Mouse (Mus musculus): Measurements from ENCODE around the gene Cdk8.
"Not testable (repeated sequence)": the region's sequence is repeated elsewhere in the genome, so short reads cannot be mapped to it uniquely, and the experiment has no call there.

Cdk8 gene

DNA sequence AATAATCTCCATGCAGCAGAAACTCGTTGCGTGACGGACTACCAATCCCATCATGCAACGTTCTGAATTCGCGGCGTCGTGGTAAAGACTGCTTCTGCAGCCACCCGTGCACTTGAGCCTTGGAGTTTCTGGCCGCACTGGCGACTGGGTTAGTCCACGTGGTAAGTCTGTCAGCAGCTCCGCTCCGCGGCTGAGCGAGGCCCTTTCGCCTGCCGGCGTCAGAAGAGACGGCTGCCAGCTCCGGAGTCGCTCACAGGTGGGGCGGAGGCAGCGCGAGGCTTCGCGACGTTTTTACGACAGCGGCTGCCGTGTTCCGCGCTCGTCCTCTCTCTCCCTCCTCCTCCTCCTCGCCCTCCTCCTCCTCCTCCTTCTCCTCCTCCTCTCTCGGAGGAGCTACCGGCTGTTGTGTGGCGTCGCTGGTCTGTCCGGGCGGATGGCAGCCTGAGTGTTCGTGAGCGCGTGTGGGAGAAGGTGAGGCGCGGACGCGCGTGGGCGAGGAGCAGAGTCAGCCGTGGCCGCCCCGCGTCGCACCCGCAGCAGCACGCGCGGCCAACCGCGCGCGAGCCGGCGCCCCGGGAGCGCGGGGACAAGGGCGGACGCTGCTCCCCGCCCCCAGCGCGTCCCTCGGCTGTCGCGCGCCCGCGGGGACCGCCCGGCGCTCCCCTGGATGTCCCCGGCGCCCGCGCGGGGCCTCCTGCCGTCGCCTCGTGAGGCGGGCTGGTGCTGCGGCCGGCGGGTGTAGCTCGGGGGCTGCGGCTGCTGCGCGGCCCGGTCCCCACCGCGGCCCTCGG is at the start of gene Cdk8:
TSS of gene Cdk8 (plus strand) at position 367 of the 791 bp plus-strand sequence.
- DNase-seq = peak; percentile 91

DNA sequence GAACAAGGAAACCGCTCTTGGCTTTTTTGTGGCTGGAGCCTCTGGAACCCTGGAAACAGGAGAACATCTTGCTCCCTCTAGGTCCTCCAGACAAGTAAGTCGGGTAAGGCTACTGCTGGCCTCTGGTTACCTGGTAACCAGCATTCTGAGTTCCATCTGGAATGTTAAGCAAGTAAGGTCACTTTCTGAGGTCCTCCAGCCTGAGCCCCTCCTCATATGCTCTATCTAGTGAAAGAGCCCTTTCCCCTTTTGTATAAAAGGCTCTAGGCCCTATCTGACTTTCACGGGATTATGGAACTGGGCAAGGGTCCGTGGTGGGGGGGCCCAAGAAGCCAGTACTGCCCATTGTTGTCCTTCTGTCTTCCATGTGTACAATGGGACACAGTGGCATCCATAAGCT is 45.8 kb upstream of the Cdk8 start, which contains the start of gene 1700001J03Rik:
TSS of gene 1700001J03Rik (minus strand) at position 101 of the 400 bp plus-strand sequence.
- not testable (repeated sequence) for DNase-seq

DNA sequence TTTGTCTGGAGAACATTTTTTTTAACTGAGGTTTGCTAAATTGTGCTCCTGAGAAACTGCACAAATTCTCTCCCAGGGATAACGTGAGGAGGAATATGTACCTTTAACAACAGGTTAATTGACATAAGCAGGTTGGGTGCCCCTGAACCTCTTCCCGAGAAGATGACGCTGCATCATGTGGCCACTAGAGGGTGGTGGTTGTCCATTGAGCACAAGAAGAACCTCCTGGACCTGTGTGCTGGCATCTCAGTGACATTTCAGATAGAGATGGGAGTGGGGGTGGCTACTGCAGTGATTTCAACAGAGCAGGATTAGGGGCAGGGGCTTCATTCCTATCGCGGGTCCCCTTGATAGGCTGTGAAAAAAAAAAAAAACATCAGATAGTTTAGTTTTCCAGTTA is 43.6 kb upstream of the Cdk8 start:
- DNase-seq = peak; percentile 79

DNA sequence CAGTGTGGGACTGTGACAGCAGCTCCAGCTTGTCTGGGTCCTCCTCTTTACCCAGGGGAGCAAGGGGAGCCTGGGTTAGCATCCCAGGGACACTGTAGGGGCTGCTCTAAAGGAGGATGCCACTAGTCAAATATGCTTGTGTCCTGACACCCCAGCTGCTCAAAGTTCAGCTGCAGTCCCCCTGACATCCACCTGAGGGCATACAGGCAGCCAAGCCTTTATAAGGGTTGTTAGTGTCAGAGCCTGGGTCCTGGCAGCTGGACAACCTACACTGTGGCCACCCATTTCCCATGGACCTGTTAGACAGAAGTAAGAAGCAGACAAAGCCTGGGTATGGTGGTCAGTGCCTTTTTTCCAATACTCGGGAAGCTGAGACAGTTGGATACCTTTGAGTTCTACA is 42.9 kb upstream of the Cdk8 start:
- DNase-seq = no peak

DNA sequence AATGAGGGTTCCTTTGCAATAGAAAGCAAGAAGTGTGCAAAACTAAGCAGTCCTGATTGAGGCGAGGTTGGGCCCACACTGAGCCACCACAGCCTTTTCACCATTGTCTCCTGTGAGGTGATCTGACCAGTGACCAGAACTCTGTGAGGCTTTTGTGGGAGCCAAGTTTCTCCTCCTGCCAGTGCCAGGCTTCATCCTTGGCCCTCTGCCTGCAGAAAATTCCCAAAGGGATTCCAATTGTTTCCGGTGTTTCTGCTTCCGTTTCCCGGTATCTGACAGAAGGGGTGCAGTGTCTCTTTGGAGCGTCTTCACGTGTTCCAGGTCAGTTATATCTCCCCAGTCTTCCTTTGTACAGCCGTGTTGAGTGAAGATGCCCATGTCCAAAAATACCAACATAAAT is 42.3 kb upstream of the Cdk8 start:
- DNase-seq = peak; percentile 45

DNA sequence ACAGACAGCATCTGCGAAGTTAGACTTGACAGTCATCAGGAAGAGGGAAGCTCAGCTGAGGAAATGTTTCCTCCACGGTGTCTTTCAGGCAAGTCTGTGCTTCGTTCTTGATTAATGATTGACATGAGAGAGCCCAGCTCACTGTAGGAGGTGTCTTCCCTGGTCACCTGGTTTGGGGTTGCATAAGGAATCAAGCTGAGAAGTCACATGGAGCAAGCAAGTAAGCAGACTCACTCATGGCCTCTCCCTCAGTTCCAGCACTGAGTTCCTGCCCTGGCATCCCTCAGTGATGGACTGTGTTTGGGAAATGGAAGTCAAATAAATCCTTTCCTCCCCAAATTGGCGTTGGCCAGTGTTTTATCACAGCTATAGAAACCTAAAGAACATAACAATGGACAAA is 40.9 kb upstream of the Cdk8 start:
- DNase-seq = peak; percentile 41

DNA sequence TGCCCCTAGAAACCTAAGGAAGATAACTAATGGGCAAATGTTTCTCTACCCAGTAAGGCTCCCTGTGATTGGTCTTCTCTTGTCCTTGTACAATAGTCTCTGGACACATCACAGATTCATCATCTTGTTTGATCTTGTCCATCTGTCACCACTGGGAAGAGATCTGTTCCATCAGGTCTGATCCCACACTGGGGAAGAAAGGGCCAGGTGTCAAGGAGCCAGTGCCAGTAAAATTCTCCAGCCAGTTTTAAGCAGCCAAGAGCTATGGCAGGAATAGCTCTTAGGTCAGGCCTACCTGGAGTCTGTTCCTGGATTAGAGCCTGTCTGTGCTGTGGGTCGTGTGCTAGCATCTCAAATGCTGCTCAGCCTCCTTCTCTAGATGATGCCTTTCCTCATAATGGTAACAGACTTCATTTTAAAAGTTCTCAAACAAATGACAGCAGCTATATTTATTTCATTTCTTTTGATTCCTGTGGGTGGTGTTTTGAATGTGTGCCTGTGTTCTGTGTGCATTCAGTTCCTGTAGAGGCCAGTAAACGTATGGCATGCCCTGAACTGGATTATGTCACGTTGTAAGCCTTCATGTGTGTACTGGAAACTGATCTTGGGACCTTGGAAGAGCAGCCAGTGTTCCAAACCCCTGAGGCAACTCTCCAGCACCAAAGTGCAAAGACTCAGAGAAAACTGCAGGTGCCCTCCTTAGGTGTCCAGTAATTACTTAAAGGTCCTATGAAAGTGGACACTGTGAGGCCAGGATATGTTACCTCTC is 40.3 kb upstream of the Cdk8 start:
- DNase-seq = peak; percentile 80

DNA sequence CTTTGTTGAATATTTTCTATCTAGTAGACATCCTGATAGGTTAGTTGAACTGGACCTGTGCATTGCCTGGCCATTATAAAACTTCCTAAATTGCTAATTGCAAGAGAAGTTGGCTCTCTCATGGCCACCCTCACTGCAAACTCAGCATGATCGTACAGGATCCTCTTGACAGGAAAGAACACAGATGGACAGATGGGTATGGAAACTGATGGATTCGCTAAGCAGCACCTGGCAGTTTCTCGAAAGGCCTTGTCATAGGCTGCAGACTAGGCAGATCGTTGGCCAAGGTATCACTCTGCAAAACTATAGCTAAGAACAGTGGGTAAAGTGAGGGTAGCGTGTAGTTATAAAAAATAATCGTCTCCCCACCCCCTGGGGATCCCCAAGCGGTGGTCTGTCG is 37.7 kb upstream of the Cdk8 start:
- no peak for DNase-seq

DNA sequence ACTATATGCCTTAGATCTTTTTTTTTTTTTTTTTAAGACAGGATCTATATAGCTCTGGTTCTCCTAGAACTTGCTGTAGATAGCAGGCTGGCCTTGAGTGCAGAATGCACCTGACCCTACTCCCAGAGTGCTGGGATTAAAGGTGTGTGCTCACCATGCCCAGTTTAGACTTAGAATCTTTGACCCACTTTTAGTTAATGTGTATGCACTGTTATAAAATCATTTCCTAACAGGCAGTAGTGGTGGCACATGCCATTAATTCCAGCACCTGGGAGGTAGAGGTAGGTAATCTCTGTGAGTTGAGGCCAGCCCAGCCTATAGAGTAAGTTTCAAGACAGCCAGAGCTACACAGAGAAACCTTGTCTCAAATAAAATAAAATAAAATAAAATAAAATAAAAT is 32.0 kb upstream of the Cdk8 start:
- DNase-seq = no peak

DNA sequence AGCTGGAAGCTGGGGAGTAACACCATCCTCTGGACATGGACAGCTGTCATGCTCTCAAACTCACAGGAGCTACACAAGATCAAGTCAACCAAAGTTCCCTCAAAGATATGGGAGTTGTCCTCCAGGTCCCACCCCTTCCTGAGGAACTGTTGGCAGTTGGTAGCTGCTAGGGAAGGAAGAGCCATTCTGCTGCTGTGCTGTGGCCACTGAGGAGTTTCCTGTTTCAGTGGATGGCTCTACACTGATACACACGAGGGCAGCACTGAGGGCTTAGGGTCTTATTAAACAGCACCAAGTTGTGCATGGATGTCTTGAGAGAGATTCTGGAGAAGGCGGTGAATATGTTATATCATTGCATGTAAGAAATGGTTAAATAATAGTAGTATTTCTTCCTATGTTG is 31.5 kb upstream of the Cdk8 start:
- DNase-seq = no peak

DNA sequence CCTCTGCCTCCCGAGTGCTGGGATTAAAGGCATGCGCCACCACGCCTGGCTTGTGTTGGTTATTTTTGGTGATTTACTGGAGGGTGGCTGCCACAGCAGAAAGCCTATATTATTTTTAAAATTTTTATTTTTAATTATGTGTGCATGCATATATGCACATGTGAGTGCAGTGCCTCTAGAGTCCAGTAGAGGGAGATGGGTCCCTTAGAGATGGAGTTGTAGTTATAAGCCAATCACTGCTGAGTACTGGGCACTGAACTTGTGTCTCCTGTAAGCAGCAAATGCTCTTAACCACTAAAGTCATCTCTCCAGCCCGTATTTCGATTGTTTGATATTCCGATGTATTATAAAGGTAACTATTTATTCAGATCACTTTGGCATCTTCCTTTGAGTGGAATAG is 30.4 kb upstream of the Cdk8 start:
- no peak for DNase-seq

DNA sequence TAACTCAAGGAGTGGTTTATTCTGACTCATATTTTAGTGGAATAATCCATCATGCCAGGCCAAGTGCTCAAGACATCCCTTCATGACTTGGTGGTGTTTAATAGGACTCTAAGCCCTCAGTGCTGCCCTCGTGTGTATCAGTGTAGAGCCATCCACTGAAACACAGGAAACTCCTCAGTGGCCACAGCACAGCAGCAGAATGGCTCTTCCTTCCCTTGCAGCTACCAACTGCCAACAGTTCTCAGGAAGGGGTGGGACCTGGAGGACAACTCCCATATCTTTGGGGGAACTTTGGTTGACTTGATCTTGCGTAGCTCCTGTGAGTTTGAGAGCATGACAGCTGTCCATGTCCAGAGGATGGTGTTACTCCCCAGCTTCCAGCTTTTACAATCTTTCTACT is 27.1 kb upstream of the Cdk8 start:
- no peak for DNase-seq

DNA sequence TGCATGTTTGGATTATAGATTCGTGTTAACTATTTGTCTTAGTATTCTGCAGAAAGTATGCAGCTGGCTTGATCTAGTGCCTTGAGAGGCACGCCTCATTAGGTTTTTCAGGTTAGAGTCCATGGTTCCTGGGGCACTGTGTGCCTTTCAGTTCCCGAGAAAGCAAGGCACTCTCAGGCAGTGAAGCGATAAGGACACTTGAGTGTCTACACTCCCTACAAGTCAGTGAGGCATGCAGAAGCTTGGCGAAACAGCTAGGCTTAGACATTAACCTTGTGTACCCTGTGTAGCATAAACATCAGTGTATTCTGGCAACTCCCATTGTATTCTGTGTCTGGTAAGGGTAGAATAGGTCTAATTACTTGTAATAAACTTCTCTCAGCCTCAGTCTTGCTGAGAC is 25.5 kb upstream of the Cdk8 start:
- DNase-seq = no peak

DNA sequence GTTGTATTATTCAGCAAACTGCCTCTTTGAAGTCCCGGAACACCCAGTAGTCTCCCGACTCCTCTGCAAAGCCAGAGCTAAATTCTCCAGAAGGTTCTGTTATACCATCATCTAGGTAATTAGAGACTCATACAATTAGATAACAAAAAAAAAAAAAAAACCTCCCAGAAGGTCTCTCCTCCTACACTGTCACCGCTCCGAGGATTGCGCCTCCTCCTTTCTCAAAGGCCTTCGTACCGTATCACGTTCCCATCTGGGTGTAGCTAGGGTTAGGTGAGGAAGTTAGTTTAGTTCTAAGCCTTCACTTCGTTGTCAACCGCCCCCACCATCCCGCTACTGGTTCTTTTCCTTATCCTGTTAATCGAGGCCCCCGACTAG is 10.5 kb upstream of the Cdk8 start:
- DNase-seq = no peak

DNA sequence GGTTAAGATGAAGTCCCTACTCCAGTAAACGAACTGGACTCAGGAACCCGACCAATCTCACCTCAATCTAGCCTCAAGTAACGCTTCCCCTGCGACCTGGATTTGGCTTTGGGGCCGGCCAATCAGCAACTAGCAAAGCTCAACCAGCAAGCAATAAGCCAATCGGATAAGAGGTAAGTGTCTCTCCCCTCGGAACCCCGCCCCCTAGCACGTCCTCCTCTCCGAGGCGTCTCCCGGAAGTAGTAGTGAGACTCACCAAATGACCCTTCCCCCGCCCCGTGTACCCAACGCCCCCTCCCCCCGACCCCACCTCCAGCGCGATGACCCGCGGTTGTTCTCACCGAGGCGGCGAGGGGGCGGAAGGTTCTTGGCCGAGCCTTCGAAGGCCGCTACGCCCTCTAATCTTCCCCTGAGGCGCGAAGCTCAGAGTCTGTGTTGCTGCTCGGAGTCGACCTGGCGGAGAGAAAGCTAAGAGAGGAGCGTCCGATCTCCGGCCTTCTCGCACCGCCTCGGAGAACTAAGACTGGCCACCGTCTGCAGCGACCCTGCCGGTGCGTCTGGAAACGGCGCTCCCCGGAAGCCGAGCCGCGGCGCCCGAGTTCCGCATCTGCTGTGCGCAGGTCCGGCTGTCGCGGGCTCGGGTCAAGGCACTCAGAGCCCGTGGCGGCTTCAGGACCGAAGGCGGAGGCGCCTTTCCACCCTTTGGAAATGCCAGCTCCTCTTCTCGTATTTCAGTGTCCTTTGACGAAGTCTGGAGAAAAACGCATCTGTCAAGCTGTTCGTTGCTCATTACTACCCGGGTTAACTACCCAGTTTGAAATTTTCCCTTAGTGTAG is 9.9 kb upstream of the Cdk8 start, which contains the start of gene Rnf6:
TSS of gene Rnf6 (minus strand) at position 677 of the 836 bp plus-strand sequence.
- peak; percentile 89 for DNase-seq

DNA sequence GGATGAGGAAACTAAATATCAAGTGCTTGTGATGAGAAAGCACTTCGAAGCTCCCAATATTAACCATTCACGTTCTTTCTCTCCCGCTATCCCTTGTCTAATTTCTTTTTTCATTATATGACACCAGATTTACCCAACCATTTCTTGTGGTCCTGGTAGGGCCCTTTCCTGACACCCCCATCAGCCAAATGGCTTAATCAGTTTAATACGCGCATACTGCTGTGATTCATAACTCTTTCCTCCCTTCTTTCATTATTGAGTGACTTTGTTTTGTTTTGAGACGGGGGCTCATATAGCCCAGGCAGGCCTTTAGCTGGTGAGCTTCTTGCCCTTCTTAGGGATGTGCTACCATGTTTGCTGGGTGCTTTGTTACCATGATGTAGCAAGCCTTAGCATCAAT is 9.3 kb upstream of the Cdk8 start:
- no peak for DNase-seq

DNA sequence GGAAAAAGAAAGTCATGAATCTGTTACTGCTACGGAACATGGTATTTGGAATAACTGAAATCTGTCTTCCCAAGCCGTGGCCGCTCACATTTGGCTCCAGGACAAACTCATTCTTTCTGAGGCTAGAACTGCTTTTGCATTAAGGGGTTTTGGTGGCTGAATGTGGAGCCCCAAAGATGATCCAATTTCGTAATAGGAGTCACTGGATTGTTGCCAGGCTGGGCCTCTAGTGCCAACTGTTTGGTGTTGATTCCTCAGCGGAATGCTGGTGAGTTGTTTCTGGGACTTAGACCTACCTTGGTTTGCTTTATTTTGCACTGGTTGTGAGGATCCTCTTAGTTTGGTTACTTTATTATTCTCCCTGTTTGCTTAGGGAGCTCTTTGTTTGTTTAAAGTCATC is 7.2 kb upstream of the Cdk8 start:
- no peak for DNase-seq

DNA sequence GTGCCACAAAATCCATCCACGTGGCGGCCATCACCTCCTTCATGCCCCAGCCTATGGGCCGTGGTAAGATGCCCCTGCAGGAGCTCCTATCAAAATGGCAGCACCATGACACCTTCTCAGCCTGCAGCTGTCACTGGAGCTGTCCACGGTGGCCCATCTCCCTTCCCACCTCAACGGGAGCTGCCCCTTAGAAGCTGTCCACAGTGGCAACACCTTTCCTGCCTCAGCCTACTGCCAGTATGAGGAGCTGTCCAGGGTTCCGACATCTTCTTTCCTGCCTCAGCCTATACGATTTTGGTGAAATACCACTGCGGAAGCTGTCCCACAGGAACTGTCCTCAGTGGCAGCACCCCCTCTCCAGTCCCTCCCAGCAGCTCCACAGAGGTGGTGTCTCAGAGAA is 3.5 kb upstream of the Cdk8 start:
- DNase-seq = no peak

DNA sequence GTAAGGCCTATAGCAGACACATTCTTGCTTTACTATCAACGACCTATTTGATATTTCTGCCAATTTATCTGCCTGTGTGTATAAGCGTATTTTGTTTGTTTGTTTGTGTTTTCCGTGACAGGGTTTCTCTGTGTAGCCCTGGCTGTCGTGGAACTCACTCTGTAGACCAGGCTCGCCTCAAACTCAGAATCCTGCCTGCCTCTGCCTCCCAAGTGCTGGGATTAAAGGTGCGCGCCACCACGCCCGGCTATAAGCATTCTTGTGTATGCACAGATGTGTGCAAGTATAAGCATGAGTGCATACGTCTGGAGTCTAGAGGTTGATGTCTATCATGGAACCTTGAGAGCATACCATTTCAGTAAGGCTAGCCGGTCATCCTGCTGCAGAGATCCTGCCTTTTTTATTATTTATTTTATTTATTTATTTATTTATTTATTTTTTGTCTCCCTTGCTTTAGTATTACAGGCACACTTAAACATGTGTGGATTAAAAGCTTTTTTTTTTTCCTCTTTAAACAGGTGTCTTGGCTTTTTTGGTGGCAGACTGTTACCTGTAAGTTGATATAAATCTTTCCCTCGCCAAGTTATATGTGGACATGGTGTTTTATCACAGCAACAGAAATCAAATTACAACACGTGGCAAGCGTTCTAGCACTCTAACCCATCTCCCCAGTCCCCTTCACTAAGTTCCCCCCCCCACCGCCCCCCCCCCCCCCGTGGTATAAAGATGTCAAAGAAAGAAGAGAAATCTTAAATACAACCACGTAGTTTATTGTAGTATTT is 970 bp upstream of the Cdk8 start:
- DNase-seq = no peak

DNA sequence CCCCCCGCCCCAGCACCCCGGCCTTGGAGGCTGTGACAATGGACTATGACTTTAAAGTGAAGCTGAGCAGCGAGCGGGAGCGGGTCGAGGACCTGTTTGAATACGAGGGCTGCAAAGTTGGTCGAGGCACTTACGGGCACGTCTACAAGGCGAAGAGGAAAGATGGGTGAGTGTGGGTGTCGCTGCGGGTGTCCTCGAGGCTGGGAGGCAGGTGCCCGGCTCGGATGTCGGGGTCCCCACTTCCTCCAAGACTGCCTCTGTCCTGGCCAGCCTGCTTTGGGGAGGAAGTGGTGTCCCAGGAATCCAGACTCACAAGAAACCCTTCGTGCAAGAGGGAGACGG is 596 bp downstream of the Cdk8 start:
- peak; percentile 42 for DNase-seq

DNA sequence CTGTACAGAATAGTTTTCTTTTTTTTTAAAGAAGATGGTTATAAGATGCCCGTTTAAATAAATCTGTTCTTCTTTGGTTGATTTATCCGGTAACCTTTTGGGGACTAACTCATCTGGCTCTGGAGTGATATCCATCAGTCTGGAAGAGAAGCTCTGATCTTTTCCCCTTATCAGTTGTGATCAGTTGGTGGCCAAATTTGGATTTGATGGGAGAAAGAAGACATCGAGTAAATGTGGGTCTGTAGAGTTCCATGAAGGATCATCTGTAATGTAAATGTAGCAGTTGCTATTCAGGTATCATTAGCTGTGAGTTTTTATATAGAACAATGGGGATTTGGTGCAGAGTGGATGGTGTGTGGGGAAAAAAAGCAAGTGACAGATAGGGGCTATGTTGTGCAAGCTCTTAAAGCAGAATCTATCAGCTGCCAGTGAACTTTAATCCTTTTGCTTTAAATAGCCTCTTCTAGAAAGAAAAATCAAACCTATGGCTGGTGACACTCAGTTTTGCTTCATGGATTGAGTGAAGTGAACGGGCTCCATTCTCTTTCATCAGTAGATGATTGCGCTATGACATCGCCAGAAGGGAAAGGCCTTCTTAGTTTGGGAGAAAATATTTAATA is 1.1 kb downstream of the Cdk8 start:
- no peak for DNase-seq

DNA sequence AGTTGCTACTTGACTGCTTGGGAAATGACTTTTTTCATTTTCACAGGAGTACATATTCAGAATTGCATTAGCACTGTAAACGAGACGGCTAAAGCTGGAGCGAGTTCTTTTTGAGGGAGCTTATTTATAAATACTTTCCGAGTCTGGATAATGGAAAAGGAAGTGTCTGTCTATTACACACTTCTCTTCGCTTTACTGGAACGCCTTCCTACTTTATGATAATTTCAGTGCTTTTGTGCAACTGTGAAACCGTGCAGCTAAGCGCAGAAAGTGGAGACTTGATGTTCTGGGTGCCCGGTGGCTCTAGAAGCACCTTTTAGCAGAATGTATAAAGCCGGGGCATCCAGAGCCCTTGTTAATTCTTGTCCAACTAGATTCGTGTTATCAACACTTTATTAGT is 1.8 kb downstream of the Cdk8 start:
- DNase-seq = no peak

Data from cerebellum, adult 8-10 months (tissue).